Mouse (Mus musculus): ENCODE data around the gene Cpn1. TPM values are rescaled to one million over a fixed set of nuclear protein-coding genes. Genes with fewer than 3 reads are reported as not detected.

Gene Cpn1
- 0.32 and 0.48 TPM in 2 replicates for polyA plus RNA-seq (2015; fragmentation: Nextera tagmentation; extraction: Ambion mirVana)

DNA sequence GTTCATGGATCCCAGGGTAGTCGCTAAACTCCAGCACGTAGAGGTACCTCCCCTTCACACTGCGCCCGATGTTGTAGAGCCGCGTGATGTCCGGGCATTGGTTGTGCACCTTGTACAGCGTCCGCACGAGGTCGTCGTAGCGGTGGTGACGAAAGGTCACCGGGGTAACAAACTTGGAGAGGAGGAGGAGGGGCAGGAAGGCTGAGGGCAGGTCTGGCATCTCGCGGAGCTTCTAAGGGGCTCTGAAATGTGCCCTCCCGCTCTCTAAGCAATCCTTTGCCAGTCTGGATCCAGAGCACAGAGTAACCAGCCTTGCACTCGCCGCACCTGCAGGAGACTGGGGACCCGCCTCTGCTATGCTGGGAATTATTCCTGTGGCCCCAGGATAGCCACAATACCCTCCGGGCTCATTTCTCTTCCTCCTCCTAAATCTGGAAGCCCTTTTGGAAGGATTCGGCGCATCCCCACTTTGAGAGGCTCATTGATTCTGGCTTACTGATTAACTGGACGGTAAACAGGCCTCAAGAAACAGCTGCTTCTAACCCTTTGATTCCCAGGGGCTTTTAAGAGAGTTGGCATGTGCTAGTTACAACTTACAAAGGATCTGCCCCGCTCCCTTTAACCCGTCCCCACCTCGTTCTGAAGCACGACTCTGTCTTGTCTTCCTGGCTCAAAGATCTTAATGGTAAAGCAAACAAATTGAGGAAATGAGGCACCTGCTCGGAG lies at the start of gene Cpn1:
Gene Cpn1 (minus strand): TSS at position 488 of the 726 bp plus-strand sequence.
- WGBS: 12% methylated on average over 30 of the region's 30 CpGs
- Histone ChIP-seq H3K4me2 (peak within 1 kb of the TSS; percentile 52), H3K9ac (peak within 1 kb of the TSS; percentile 21; the same call in 1 of the 2 replicates), H3K27me3 (peaks cover 25% of the 10 kb centered on the region; the same call in 1 of the 2 replicates), H3K9me3 (no peaks in the 10 kb centered on the region), H3K4me3 (peak within 1 kb of the TSS; percentile 23), H3K27ac (no peak within 1 kb of the TSS), H3K4me1 (replicated peaks) (peaks cover 10% of the 10 kb centered on the region), H3K36me3 (no peaks in the 10 kb centered on the region)
- ATAC-seq (ENCODE audit: low FRiP score): no peak

DNA sequence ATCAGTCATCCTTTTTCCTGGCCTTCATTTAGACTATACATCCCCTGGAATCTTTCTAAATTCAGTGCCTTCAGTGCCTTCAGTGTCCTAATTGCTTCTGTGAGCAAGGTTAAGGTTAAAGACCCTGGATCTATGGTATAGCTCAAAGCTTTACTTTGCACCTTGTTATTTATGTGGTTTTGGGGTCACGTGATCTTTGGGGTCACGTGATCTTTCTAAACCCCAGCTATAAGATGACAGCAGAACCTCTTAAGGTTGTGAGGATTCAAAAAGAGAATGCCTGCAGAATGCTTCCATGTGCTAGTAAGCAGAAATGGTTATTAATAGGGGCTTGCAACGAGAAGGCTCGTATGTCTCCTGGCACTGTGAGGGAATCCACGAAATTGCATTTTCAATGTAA lies 47.0 kb upstream of the Cpn1 start:
- 82% methylated on average over 5 of the region's 5 CpGs for WGBS
- no peaks in the 10 kb centered on the region for H3K4me1 ChIP-seq (replicated peaks)

GRCm38 (mm10) chr19:44032046-44032744 lies 45.8 kb upstream of the Cpn1 start:
- Histone ChIP-seq H3K36me3 (peaks cover 35% of the 10 kb centered on the region), H3K27ac (no peak overlapping the region), H3K9me3 (no peaks in the 10 kb centered on the region), H3K27me3 (no peaks in the 10 kb centered on the region), H3K9ac (no peak overlapping the region), H3K4me3 (no peak overlapping the region), H3K4me1 (replicated peaks) (no peaks in the 10 kb centered on the region), H3K4me2 (no peak overlapping the region)
- WGBS: 88% methylated on average over 11 of the region's 11 CpGs
- ATAC-seq (ENCODE audit: low FRiP score): no peak

More for the DNA sequence above, 47.0 kb upstream of the Cpn1 start:
- Histone ChIP-seq H3K9me3 (no peaks in the 10 kb centered on the region), H3K9ac (no peak overlapping the region), H3K27me3 (no peaks in the 10 kb centered on the region), H3K4me2 (no peak overlapping the region), H3K4me3 (no peak overlapping the region), H3K27ac (no peak overlapping the region), H3K36me3 (peaks cover 44% of the 10 kb centered on the region)
- no peak for ATAC-seq (ENCODE audit: low FRiP score)

- 93% methylated on average over 5 of the region's 5 CpGs for WGBS
- Histone ChIP-seq H3K36me3 (peaks cover 16% of the 10 kb centered on the region), H3K4me3 (no peak overlapping the region), H3K27me3 (no peaks in the 10 kb centered on the region), H3K9ac (no peak overlapping the region), H3K9me3 (no peaks in the 10 kb centered on the region), H3K4me1 (replicated peaks) (no peaks in the 10 kb centered on the region), H3K27ac (no peak overlapping the region), H3K4me2 (no peak overlapping the region)
- no peak for ATAC-seq (ENCODE audit: low FRiP score)
These were observed 43.7 kb upstream of the Cpn1 start for GRCm38 (mm10) chr19:44030024-44030423.

DNA sequence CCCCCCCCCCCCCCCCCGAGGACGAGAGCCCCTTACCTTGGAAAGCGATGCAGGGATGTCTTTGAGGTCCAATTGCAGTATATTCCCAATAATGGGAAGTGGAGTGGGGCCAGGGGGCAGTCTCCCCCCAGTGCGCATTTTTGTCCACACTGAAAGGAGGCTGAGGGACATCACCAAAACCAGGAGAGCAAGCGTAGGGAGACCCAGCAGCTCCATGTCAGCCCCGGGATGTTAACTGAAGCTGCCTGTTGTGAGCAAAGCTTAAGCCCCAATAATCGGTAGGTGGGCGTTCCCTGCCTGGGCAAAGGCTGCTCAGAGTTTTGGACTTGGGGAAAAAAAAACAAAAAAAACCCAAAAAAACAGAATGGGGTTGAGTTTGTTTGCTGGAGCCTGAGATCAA lies 42.6 kb upstream of the Cpn1 start, which contains the start of gene Cyp2c23:
Gene Cyp2c23 (minus strand): TSS at position 237 of the 400 bp plus-strand sequence.
- ATAC-seq (ENCODE audit: low FRiP score): no peak
- Histone ChIP-seq H3K27ac (no peak within 1 kb of the TSS), H3K27me3 (no peaks in the 10 kb centered on the region), H3K9ac (no peak within 1 kb of the TSS), H3K4me1 (replicated peaks) (no peaks in the 10 kb centered on the region), H3K36me3 (peaks cover 14% of the 10 kb centered on the region), H3K9me3 (no peaks in the 10 kb centered on the region), H3K4me3 (no peak within 1 kb of the TSS), H3K4me2 (no peak within 1 kb of the TSS)
- WGBS: 75% methylated on average over 6 of the region's 8 CpGs

DNA sequence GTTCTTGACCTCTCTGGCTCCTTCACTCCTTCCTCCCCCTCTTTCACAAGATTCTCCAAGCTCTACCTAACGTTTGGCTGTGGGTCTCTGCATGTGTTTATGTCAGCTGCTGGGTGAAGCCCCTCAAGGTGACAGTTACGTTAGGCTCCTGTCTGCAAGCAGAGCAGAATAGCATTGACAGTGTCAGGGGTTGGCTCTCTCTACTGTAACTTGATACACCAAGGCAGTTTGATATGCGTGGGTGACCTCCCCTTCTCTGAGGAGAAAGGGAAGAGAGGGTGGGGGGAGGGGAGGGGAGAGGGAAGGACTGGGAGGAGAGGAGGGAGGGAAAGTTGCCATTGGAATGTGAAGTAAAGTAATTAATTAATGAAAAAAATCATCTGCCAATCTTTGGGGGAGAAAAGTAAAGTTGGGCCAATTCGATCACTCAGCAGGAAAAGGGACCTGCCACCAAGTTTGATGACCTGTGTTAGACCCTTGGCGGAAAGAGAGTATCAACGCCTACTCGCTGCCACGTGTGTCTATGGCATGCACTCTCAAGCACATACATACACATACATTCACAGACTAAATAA lies 40.7 kb upstream of the Cpn1 start:
- no peak overlapping the region for H3K9ac ChIP-seq
- no peak for ATAC-seq (ENCODE audit: low FRiP score)
- no peaks in the 10 kb centered on the region for H3K27me3 ChIP-seq
- 68% methylated on average over 8 of the region's 8 CpGs for WGBS
- H3K27ac ChIP-seq: no peak overlapping the region
- H3K9me3 ChIP-seq: no peaks in the 10 kb centered on the region
- H3K4me2 ChIP-seq: no peak overlapping the region
- H3K36me3 ChIP-seq: peaks cover 3% of the 10 kb centered on the region; the same call in 1 of the 2 replicates
- H3K4me1 ChIP-seq (replicated peaks): no peaks in the 10 kb centered on the region
- H3K4me3 ChIP-seq: no peak overlapping the region

DNA sequence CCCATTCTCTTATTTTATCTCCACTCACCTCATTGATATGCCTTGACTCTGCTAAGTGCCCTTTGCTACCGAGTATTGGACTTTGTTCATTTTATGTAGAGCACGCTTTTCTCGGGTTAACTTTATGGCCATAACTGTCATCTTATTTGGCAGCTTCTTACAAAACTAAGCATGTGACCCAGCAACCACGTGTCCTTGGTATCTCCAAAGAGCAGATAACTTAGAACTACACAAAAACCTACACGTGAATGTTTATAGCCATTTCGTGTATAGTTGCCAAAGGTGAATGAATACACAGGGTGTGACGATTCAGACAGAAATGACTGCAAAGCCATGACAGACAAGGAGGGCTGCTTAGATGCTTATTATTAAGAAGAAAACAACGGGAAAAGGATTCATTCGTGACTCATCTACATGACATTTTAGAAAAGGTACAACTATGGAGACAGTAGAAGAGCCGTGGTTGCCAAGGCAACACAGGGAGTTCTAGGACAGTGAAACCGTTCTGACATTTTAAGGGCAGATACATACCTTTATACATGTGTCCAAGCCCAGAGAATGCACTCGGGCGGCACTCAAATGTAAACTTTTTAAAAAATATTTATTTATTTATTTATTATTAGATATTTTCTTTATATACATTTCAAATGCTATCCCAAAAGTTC lies 38.7 kb upstream of the Cpn1 start:
- no peak for ATAC-seq (ENCODE audit: low FRiP score)
- Histone ChIP-seq H3K4me3 (no peak overlapping the region), H3K9ac (no peak overlapping the region), H3K27me3 (no peaks in the 10 kb centered on the region), H3K36me3 (no peaks in the 10 kb centered on the region), H3K4me2 (no peak overlapping the region), H3K4me1 (replicated peaks) (no peaks in the 10 kb centered on the region), H3K27ac (no peak overlapping the region), H3K9me3 (no peaks in the 10 kb centered on the region)
- 92% methylated on average over 13 of the region's 13 CpGs for WGBS

GRCm38 (mm10) chr19:44023066-44023465 lies 36.7 kb upstream of the Cpn1 start:
- no peak overlapping the region for H3K4me2 ChIP-seq
- no peak overlapping the region for H3K27ac ChIP-seq
- H3K4me1 ChIP-seq (replicated peaks): no peaks in the 10 kb centered on the region
- H3K27me3 ChIP-seq: no peaks in the 10 kb centered on the region
- 75% methylated on average over 5 of the region's 5 CpGs for WGBS
- H3K9ac ChIP-seq: no peak overlapping the region
- H3K9me3 ChIP-seq: no peaks in the 10 kb centered on the region
- H3K4me3 ChIP-seq: no peak overlapping the region
- H3K36me3 ChIP-seq: no peaks in the 10 kb centered on the region
- no peak for ATAC-seq (ENCODE audit: low FRiP score)

DNA sequence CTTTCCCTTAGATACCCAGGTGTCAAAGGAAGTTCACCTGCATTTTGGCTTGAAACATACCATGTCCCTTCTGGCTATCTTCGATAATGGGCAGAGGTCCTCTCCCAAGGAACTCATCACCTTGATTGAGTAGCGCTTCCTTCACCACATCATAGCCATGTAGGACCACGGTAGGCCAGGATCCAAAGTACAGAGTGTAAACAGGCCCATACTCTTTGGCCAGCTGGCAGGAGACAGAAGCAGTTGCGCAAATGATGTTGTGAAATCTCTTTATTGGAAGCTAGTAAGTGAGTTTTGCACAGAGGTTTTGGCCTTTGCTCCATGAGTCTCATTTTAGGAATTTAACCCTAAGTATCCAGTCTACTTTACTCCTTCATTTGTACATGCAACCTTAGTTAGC lies 35.1 kb upstream of the Cpn1 start:
- no peak for ATAC-seq (ENCODE audit: low FRiP score)
- Histone ChIP-seq H3K9me3 (no peaks in the 10 kb centered on the region), H3K9ac (no peak overlapping the region), H3K27ac (no peak overlapping the region), H3K36me3 (no peaks in the 10 kb centered on the region), H3K4me2 (no peak overlapping the region), H3K4me1 (replicated peaks) (no peaks in the 10 kb centered on the region), H3K27me3 (no peaks in the 10 kb centered on the region), H3K4me3 (no peak overlapping the region)
- WGBS: 91% methylated on average over 4 of the region's 4 CpGs

DNA sequence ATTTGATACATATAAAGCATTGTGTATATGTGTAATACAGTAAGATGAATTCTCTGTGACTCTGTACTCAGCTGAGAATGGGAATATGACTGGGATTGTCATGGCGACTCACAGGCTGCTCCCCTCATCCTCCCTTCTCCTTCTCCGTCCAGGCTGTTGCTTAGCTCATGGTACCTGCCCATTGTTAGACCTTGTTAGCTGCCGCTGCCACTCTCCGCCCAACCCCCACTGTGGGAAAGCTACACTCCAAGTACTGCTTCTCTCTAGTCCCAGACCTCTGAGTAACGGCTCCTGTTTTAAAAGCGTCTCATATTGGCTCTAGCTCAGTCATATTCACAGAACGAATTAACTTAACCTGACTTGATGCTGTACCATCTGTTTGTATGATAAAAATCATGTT lies 33.4 kb upstream of the Cpn1 start:
- Histone ChIP-seq H3K27ac (no peak overlapping the region), H3K4me1 (replicated peaks) (no peaks in the 10 kb centered on the region), H3K4me2 (no peak overlapping the region), H3K9me3 (no peaks in the 10 kb centered on the region), H3K27me3 (no peaks in the 10 kb centered on the region), H3K9ac (no peak overlapping the region), H3K36me3 (no peaks in the 10 kb centered on the region), H3K4me3 (no peak overlapping the region)
- ATAC-seq (ENCODE audit: low FRiP score): no peak
- WGBS: 69% methylated on average over 7 of the region's 7 CpGs

- H3K9ac ChIP-seq: no peak overlapping the region
- H3K4me2 ChIP-seq: no peak overlapping the region
- H3K9me3 ChIP-seq: no peaks in the 10 kb centered on the region
- ATAC-seq (ENCODE audit: low FRiP score): no peak
- H3K36me3 ChIP-seq: no peaks in the 10 kb centered on the region
- H3K4me1 ChIP-seq (replicated peaks): no peaks in the 10 kb centered on the region
- H3K4me3 ChIP-seq: no peak overlapping the region
- no peaks in the 10 kb centered on the region for H3K27me3 ChIP-seq
- no peak overlapping the region for H3K27ac ChIP-seq
- WGBS: 86% methylated on average over 6 of the region's 6 CpGs
These were observed 27.5 kb upstream of the Cpn1 start for GRCm38 (mm10) chr19:44013862-44014261.

DNA sequence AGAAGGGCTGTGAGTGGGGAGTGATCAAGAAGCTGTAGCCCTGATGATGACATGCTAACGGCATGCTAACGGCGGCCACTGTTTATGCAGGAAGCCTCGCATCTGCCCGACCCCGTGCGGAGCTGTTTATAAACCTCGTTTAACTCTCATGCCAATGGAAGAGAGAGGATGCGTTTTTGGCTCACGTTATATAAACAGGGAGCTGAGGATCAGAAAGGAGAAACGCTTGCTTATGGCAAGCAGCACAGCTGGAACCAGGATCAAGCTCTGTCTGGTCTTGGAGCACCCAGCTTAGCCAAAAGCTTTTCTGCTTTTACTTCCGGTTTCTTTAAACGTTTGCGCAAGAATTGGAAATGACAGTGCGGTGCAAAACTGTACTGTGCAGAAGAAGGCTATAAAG lies 22.4 kb upstream of the Cpn1 start:
- Histone ChIP-seq H3K27ac (no peak overlapping the region), H3K4me1 (replicated peaks) (no peaks in the 10 kb centered on the region), H3K9ac (no peak overlapping the region), H3K27me3 (no peaks in the 10 kb centered on the region), H3K9me3 (no peaks in the 10 kb centered on the region), H3K4me3 (no peak overlapping the region), H3K4me2 (no peak overlapping the region), H3K36me3 (no peaks in the 10 kb centered on the region)
- WGBS: 80% methylated on average over 15 of the region's 15 CpGs
- no peak for ATAC-seq (ENCODE audit: low FRiP score)
